Mouse (Mus musculus) liver, embryonic 12.5 days (tissue): ENCODE results near the gene Gm39653. TPM values are rescaled to one million over a fixed set of nuclear protein-coding genes. Genes with fewer than 3 reads are reported as not detected.
"Not testable (repeated sequence)": the region's sequence is repeated elsewhere in the genome, so short reads cannot be mapped to it uniquely, and the experiment has no call there.

Experiments used
- ATAC-seq: fragments of 200-750 bp; cut with Nextera tagmentation; 2 replicates; pipeline ENCODE4 v1.8.0; 2017; ENCODE audit warnings: moderate number of reproducible peaks, mild to moderate bottlenecking, moderate library complexity
- H3K27ac ChIP-seq: fragments of 300-500 bp; sonication (generic); 2 replicates; pipeline ENCODE4 v1.5.1; 2016; ENCODE audit warnings: mild to moderate bottlenecking
- H3K27me3 ChIP-seq: fragments of 300-500 bp; sonication (generic); replicated peaks from 2 replicates; pipeline ENCODE4 v1.6.1; 2016; ENCODE audit warnings: mild to moderate bottlenecking, moderate library complexity
- H3K36me3 ChIP-seq: fragments of 300-500 bp; sonication (generic); 2 replicates; pipeline ENCODE4 v1.6.1; 2016; ENCODE audit warnings: mild to moderate bottlenecking, moderate library complexity
- H3K4me1 ChIP-seq: fragments of 300-500 bp; sonication (generic); 2 replicates; pipeline ENCODE4 v1.6.1; 2016
- H3K4me2 ChIP-seq: fragments of 300-500 bp; sonication (generic); 2 replicates; pipeline ENCODE4 v1.6.1; 2016; ENCODE audit warnings: mild to moderate bottlenecking, moderate library complexity
- H3K4me3 ChIP-seq: fragments of 300-500 bp; sonication (generic); 2 replicates; pipeline ENCODE4 v1.5.1; 2016; ENCODE audit warnings: mild to moderate bottlenecking, moderate library complexity
- H3K9ac ChIP-seq: fragments of 300-500 bp; sonication (generic); 2 replicates; pipeline ENCODE4 v1.6.1; 2016; ENCODE audit warnings: mild to moderate bottlenecking, moderate library complexity
- H3K9me3 ChIP-seq: fragments of 300-500 bp; sonication (generic); replicated peaks from 2 replicates; pipeline ENCODE4 v1.6.1; 2016; ENCODE audit warnings: mild to moderate bottlenecking, moderate library complexity
- WGBS: fragments of 180-500 bp; shearing (Covaris S2); methylation state at CpG from one replicate; pipeline ENCODE4 v1.1.7; 2016; ENCODE audit not compliant: insufficient replicate concordance; 5-methylcytosine and 5-hydroxymethylcytosine counted together
- polyA plus RNA-seq: library from polyadenylated mRNA; unstranded; fragments of >200 nt; fragmentation: Nextera tagmentation; extraction: Ambion mirVana; gene quantifications from 2 replicates; pipeline ENCODE4 v1.2.1, GENCODE M21; 2016

Gene Gm39653
- polyA plus RNA-seq, 1 experiment from 2014 or later = not detected

GRCm38 (mm10) chr1:63628211-63628610, 12.4 kb downstream of the Gm39653 start:
- no peak for ATAC-seq
- Histone ChIP-seq H3K27ac (no peak overlapping the region), H3K4me1 (no peaks in the 10 kb centered on the region), H3K9ac (no peak overlapping the region), H3K4me3 (no peak overlapping the region), H3K27me3 (no peaks in the 10 kb centered on the region), H3K9me3 (peaks cover 9% of the 10 kb centered on the region; the same call in 1 of the 2 replicates), H3K4me2 (no peak overlapping the region), H3K36me3 (no peaks in the 10 kb centered on the region)
- WGBS = 60% methylated on average over 2 of the region's 2 CpGs

- H3K9me3 ChIP-seq, H3K27ac ChIP-seq, H3K4me1 ChIP-seq, H3K27me3 ChIP-seq, H3K9ac ChIP-seq, ATAC-seq, H3K4me3 ChIP-seq, H3K4me2 ChIP-seq, H3K36me3 ChIP-seq: not testable (repeated sequence)
Measured at GRCm38 (mm10) chr1:63630390-63630789, 14.6 kb downstream of the Gm39653 start.

- H3K36me3 ChIP-seq = no peaks in the 10 kb centered on the region
- 56% methylated on average over 6 of the region's 6 CpGs for WGBS
- H3K27me3 ChIP-seq = no peaks in the 10 kb centered on the region
- no peaks in the 10 kb centered on the region for H3K4me1 ChIP-seq
- no peaks in the 10 kb centered on the region for H3K9me3 ChIP-seq
- no peak overlapping the region for H3K27ac ChIP-seq
- H3K4me2 ChIP-seq = no peak overlapping the region
- ATAC-seq = no peak
- H3K4me3 ChIP-seq = no peak overlapping the region
- no peak overlapping the region for H3K9ac ChIP-seq
Measured at GRCm38 (mm10) chr1:63639921-63640320, 24.2 kb downstream of the Gm39653 start.

- Histone ChIP-seq H3K4me3 (no peak overlapping the region), H3K4me1 (no peaks in the 10 kb centered on the region), H3K9ac (no peak overlapping the region), H3K36me3 (no peaks in the 10 kb centered on the region), H3K27ac (no peak overlapping the region), H3K4me2 (no peak overlapping the region), H3K27me3 (no peaks in the 10 kb centered on the region), H3K9me3 (no peaks in the 10 kb centered on the region)
- no peak for ATAC-seq
- 14% methylated on average over 6 of the region's 6 CpGs for WGBS
Measured at GRCm38 (mm10) chr1:63658016-63658415, 42.2 kb downstream of the Gm39653 start.

GRCm38 (mm10) chr1:63659591-63659990, 43.8 kb downstream of the Gm39653 start:
- Histone ChIP-seq H3K4me3 (no peak overlapping the region), H3K9ac (no peak overlapping the region), H3K9me3 (no peaks in the 10 kb centered on the region), H3K27me3 (no peaks in the 10 kb centered on the region), H3K36me3 (no peaks in the 10 kb centered on the region), H3K27ac (no peak overlapping the region), H3K4me2 (no peak overlapping the region), H3K4me1 (no peaks in the 10 kb centered on the region)
- no peak for ATAC-seq
- 1% methylated on average over 7 of the region's 7 CpGs for WGBS

GRCm38 (mm10) chr1:63666089-63666488, 50.3 kb downstream of the Gm39653 start:
- H3K4me2 ChIP-seq = no peak overlapping the region

GRCm38 (mm10) chr1:63667201-63667948, 51.6 kb downstream of the Gm39653 start:
- WGBS = 42% methylated on average over 9 of the region's 9 CpGs
- no peaks in the 10 kb centered on the region; the same call in 1 of the 2 replicates for H3K27me3 ChIP-seq
- no peaks in the 10 kb centered on the region for H3K4me1 ChIP-seq
- no peak overlapping the region for H3K27ac ChIP-seq
- H3K9ac ChIP-seq = no peak overlapping the region
- ATAC-seq = no peak
- H3K4me3 ChIP-seq = no peak overlapping the region
- H3K4me2 ChIP-seq = no peak overlapping the region
- no peaks in the 10 kb centered on the region for H3K9me3 ChIP-seq
- no peaks in the 10 kb centered on the region for H3K36me3 ChIP-seq

More at GRCm38 (mm10) chr1:63666089-63666488, 50.3 kb downstream of the Gm39653 start:
- Histone ChIP-seq H3K27me3 (no peaks in the 10 kb centered on the region; the same call in 1 of the 2 replicates), H3K4me1 (no peaks in the 10 kb centered on the region), H3K4me3 (no peak overlapping the region), H3K9ac (no peak overlapping the region), H3K27ac (no peak overlapping the region), H3K36me3 (no peaks in the 10 kb centered on the region), H3K9me3 (no peaks in the 10 kb centered on the region)
- no peak for ATAC-seq
- 82% methylated on average over 2 of the region's 2 CpGs for WGBS

GRCm38 (mm10) chr1:63667949-63668851, 52.4 kb downstream of the Gm39653 start:
- Histone ChIP-seq H3K4me2 (no peak overlapping the region), H3K4me1 (no peaks in the 10 kb centered on the region), H3K27ac (no peak overlapping the region), H3K27me3 (no peaks in the 10 kb centered on the region; the same call in 1 of the 2 replicates), H3K9me3 (no peaks in the 10 kb centered on the region), H3K9ac (no peak overlapping the region), H3K4me3 (no peak overlapping the region), H3K36me3 (no peaks in the 10 kb centered on the region)
- WGBS = 28% methylated on average over 13 of the region's 13 CpGs
- ATAC-seq = no peak

GRCm38 (mm10) chr1:63668852-63669160, 53.0 kb downstream of the Gm39653 start:
- no peak overlapping the region for H3K9ac ChIP-seq
- ATAC-seq = no peak
- H3K4me1 ChIP-seq = no peaks in the 10 kb centered on the region
- H3K4me2 ChIP-seq = no peak overlapping the region
- H3K27ac ChIP-seq = no peak overlapping the region
- H3K27me3 ChIP-seq = no peaks in the 10 kb centered on the region; the same call in 1 of the 2 replicates
- WGBS = 8% methylated on average over 3 of the region's 3 CpGs
- H3K4me3 ChIP-seq = no peak overlapping the region
- no peaks in the 10 kb centered on the region for H3K36me3 ChIP-seq
- no peaks in the 10 kb centered on the region for H3K9me3 ChIP-seq

Other genes with a start within 250 kb of the Gm39653 start
- 0.13 and 0.49 TPM in 2 replicates for gene Adam23, start 170.1 kb upstream of the Gm39653 start, polyA plus RNA-seq
- not detected in 2 replicates for gene Dytn, start 71.0 kb downstream of the Gm39653 start, polyA plus RNA-seq
- gene Mdh1b, start 114.3 kb downstream of the Gm39653 start, polyA plus RNA-seq = 0.11 TPM in 1 of 2 replicates, not detected in the other
- gene Fastkd2, start 114.6 kb downstream of the Gm39653 start, polyA plus RNA-seq = 61.3 and 64.2 TPM in 2 replicates
- 0.07 TPM in 1 of 2 replicates, not detected in the other for gene 4933402D24Rik, start 153.3 kb downstream of the Gm39653 start, polyA plus RNA-seq